Mouse (Mus musculus) testis, adult 2 months (tissue): Measurements from ENCODE around the gene Tbl1x.

Experiments used
- CTCF ChIP-seq: fragments of 200-500 bp; IDR thresholded peaks from 2 replicates; pipeline ENCODE4 v1.5.1; 2012; ENCODE audit warnings: low read depth, mild to moderate bottlenecking, inconsistent platforms, low read length, moderate library complexity; ENCODE audit not compliant: control insufficient read depth, insufficient read depth, insufficient replicate concordance
- POLR2A ChIP-seq: fragments of 200-500 bp; IDR thresholded peaks from 2 replicates; pipeline ENCODE4 v1.6.1; 2012; ENCODE audit warnings: low read depth, mild to moderate bottlenecking, inconsistent platforms, low read length, moderate library complexity; ENCODE audit not compliant: control insufficient read depth

DNA sequence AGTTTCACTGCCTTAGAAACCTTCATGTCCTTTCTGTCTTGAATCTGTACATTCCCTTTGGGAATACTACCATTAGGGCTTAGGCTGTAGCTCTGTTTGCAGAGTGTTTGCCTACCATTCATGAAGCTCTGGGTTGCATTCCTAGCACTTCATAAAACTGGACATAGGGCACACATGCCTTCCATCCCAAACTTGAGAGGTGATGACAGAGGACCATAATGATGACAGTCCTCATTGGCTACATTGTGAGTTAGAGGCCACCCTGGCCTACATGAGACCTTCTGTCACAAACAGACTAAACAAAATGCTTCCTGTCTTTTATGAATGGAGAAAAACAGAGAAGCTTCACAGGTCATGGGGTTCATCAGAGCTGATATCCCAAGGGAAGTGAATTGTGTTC, 33.2 kb downstream of the Tbl1x start:
- TF ChIP-seq CTCF (no peak), POLR2A (no peak)
